Mouse (Mus musculus) forebrain, embryonic 13.5 days (tissue): ENCODE data around the gene Ly75. TPM values are rescaled to one million over a fixed set of nuclear protein-coding genes. Genes with fewer than 3 reads are reported as not detected.

Source experiments
- ATAC-seq: fragments of 200-750 bp; cut with Nextera tagmentation; 2 replicates; pipeline ENCODE4 v1.8.0; 2017
- H3K27ac ChIP-seq: fragments of 300-500 bp; sonication (generic); 2 replicates; pipeline ENCODE4 v1.5.1; 2015; ENCODE audit warnings: inconsistent platforms, mild to moderate bottlenecking, moderate library complexity
- H3K27me3 ChIP-seq: fragments of 300-500 bp; sonication (generic); 2 replicates; pipeline ENCODE4 v1.6.1; 2015; ENCODE audit warnings: mild to moderate bottlenecking, inconsistent platforms
- H3K36me3 ChIP-seq: fragments of 300-500 bp; sonication (generic); 2 replicates; pipeline ENCODE4 v1.6.1; 2015; ENCODE audit warnings: mild to moderate bottlenecking, inconsistent platforms; ENCODE audit not compliant: poor library complexity, severe bottlenecking
- H3K4me1 ChIP-seq: fragments of 300-500 bp; sonication (generic); 2 replicates; pipeline ENCODE4 v1.6.1; 2015; ENCODE audit warnings: inconsistent platforms
- H3K4me2 ChIP-seq: fragments of 300-500 bp; sonication (generic); 2 replicates; pipeline ENCODE4 v1.6.1; 2015; ENCODE audit warnings: inconsistent platforms, mild to moderate bottlenecking, moderate library complexity
- H3K4me3 ChIP-seq: fragments of 300-500 bp; sonication (generic); 2 replicates; pipeline ENCODE4 v1.5.1; 2015; ENCODE audit warnings: mild to moderate bottlenecking, inconsistent platforms
- H3K9ac ChIP-seq: fragments of 300-500 bp; sonication (generic); 2 replicates; pipeline ENCODE4 v1.6.1; 2015; ENCODE audit warnings: mild to moderate bottlenecking, inconsistent platforms
- H3K9me3 ChIP-seq: fragments of 300-500 bp; sonication (generic); replicated peaks from 2 replicates; pipeline ENCODE4 v1.6.1; 2016; ENCODE audit warnings: inconsistent platforms
- WGBS: fragments of 180-500 bp; shearing (Covaris S2); methylation state at CpG from one replicate; pipeline ENCODE4 v1.1.7; 2015; 5-methylcytosine and 5-hydroxymethylcytosine counted together
- polyA plus RNA-seq: library from polyadenylated mRNA; unstranded; fragments of >200 nt; fragmentation: Nextera tagmentation; extraction: Ambion mirVana; gene quantifications from 2 replicates; pipeline ENCODE4 v1.2.1, GENCODE M21; 2015

Ly75 gene
- polyA plus RNA-seq, 1 experiment from 2014 or later: 0.41 TPM

DNA sequence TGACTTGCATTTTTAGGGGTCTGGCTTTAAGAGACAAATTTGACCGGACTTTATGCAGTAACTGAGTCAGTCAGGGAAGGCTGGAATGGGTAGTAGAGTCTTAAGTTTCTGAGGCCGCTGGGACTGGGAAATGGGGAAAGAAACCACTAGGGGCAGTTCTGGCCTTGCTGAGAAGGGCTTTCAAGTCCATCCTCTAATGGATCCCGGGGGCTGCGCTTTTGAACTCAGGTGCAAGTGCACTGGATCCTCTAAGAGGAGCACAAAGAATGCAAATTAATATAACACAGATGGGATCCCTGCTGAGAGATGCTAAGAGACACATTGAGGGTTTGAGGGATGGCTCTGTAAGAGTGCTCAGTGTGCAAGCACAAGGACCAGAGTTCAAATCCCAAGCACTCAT is 91.7 kb downstream of the Ly75 start:
- Histone ChIP-seq H3K9ac (no peak overlapping the region), H3K9me3 (no peaks in the 10 kb centered on the region), H3K36me3 (no peaks in the 10 kb centered on the region), H3K4me2 (no peak overlapping the region), H3K27me3 (no peaks in the 10 kb centered on the region), H3K4me3 (no peak overlapping the region), H3K27ac (no peak overlapping the region), H3K4me1 (no peaks in the 10 kb centered on the region)
- no peak for ATAC-seq
- WGBS: 84% methylated on average over 4 of the region's 4 CpGs

GRCm38 (mm10) chr2:60289451-60289850 is 93.7 kb downstream of the Ly75 start:
- Histone ChIP-seq H3K4me1 (no peaks in the 10 kb centered on the region; the same call in 1 of the 2 replicates), H3K9ac (no peak overlapping the region), H3K27ac (no peak overlapping the region), H3K27me3 (peaks cover 9% of the 10 kb centered on the region), H3K36me3 (no peaks in the 10 kb centered on the region), H3K9me3 (no peaks in the 10 kb centered on the region), H3K4me2 (no peak overlapping the region), H3K4me3 (no peak overlapping the region)
- WGBS: 89% methylated on average over 1 of the region's 1 CpGs
- no peak for ATAC-seq

DNA sequence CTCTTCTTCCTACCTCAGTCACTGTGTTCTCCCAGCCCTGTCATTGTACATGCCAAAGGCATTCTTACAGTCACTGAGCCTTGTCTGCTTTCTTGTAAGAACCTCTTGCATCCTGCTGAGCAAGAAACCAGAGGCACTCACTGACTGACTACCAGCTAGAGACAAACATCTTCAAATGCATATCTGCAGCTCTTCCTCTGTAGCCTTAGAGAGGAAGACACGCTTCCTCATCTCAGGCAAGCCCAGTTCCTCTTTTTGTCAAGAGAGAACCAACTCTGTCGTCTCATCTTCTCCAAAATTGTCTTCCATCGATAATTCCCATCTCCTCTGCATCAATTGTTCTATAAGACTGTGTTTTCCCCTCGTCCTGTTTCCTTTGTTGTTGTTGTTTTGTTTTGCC is 94.5 kb downstream of the Ly75 start:
- WGBS: 82% methylated on average over 4 of the region's 4 CpGs
- Histone ChIP-seq H3K9me3 (no peaks in the 10 kb centered on the region), H3K4me3 (no peak overlapping the region), H3K36me3 (no peaks in the 10 kb centered on the region), H3K4me2 (no peak overlapping the region), H3K27me3 (peaks cover 15% of the 10 kb centered on the region), H3K4me1 (peaks cover 8% of the 10 kb centered on the region), H3K27ac (no peak overlapping the region), H3K9ac (no peak overlapping the region)
- ATAC-seq: no peak

DNA sequence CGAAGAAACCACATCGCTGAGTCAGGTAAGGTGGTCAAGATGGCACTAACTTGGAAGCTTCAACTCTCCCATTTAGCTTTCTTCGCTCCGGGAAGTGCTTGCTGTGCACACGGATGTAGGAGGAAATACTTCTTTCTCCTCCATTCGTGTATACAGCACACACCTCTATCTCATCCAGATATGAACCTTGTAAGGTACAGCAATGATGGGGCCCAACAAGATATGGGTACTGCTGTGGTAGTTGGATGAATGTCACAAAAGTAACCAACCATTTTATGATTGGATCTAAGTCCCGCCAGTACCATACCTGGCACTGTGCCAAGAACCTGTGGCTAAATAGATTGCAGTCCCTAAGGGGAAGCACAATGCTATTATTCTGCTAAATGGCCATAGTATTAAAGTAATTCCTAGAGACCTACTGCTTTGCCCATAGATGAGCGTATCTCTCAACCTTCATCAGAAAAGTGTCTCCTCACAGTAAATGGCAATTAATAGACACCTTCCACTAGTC is 97.9 kb downstream of the Ly75 start:
- Histone ChIP-seq H3K36me3 (no peaks in the 10 kb centered on the region), H3K9me3 (no peaks in the 10 kb centered on the region), H3K4me1 (peaks cover 16% of the 10 kb centered on the region), H3K9ac (no peak overlapping the region), H3K27me3 (peaks cover 17% of the 10 kb centered on the region), H3K4me3 (no peak overlapping the region), H3K27ac (no peak overlapping the region), H3K4me2 (no peak overlapping the region)
- WGBS: 83% methylated on average over 8 of the region's 8 CpGs
- no peak for ATAC-seq

DNA sequence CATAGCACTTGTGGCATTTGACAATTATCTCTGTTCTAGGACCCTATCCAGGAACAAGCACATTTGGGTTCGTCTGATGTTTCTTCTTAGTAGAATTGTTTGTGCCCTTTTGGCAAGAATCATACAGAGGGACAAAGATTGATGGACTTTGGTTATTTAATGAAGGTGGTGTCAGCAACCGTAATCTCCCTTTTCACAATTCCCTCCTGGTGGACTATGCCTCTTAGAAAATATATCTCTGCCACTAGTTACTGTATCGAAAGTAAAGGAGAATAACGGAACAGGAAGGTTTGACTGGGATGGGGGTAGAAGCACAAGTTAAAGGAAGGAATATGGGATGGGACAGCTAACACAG is 98.7 kb downstream of the Ly75 start, which contains the start of gene Cd302:
Gene Cd302 (minus strand): TSS at position 22 of the 355 bp plus-strand sequence.
- H3K4me2 ChIP-seq: peak within 1 kb of the TSS; percentile 92
- WGBS: 66% methylated on average over 4 of the region's 4 CpGs
- ATAC-seq: no peak

GRCm38 (mm10) chr2:60283751-60284466 is 99.2 kb downstream of the Ly75 start:
- Histone ChIP-seq H3K4me3 (peak overlapping the region; percentile 45), H3K4me2 (peak overlapping the region; percentile 92), H3K9me3 (no peaks in the 10 kb centered on the region), H3K4me1 (peaks cover 16% of the 10 kb centered on the region), H3K36me3 (no peaks in the 10 kb centered on the region), H3K27me3 (peaks cover 17% of the 10 kb centered on the region), H3K9ac (peak overlapping the region; percentile 64), H3K27ac (no peak overlapping the region)
- ATAC-seq: peak; percentile 92
- WGBS: 1% methylated on average over 42 of the region's 42 CpGs

More for the DNA sequence above, 98.7 kb downstream of the Ly75 start, which contains the start of gene Cd302:
- Histone ChIP-seq H3K9me3 (no peaks in the 10 kb centered on the region), H3K9ac (peak within 1 kb of the TSS; percentile 64), H3K36me3 (no peaks in the 10 kb centered on the region), H3K4me1 (peaks cover 16% of the 10 kb centered on the region), H3K4me3 (peak within 1 kb of the TSS; percentile 45), H3K27me3 (peaks cover 17% of the 10 kb centered on the region), H3K27ac (no peak within 1 kb of the TSS)

DNA sequence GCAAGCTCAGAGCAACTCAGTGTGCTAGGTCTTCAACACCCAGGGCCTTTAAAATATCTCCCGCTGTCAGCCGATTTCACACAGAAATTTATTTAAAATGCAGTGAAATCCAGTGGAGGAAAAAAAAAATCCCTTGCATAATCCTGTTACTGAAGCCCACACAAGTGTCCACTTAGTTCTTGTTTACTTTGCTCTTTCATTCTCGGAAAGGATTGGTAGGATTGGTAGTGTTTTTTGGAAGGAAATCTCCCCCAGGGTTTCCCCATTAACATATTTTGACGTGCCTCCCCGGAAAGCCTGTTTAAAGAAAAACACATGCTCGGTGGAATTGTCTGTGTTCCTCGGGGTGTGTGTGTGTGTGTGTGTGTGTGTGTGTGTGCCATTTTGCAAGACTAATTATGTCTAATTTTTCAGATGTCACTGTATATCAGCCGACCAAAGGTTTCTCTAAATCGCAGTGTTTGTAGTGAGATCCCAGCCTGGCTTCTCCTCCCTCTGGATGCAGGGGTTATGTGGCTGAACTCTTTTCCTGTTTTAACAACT is 99.8 kb downstream of the Ly75 start:
- Histone ChIP-seq H3K27ac (no peak overlapping the region), H3K9ac (peak overlapping the region; percentile 64), H3K36me3 (no peaks in the 10 kb centered on the region), H3K27me3 (peaks cover 17% of the 10 kb centered on the region), H3K9me3 (no peaks in the 10 kb centered on the region), H3K4me1 (peaks cover 16% of the 10 kb centered on the region), H3K4me2 (peak overlapping the region; percentile 92), H3K4me3 (peak overlapping the region; percentile 45)
- ATAC-seq: no peak
- WGBS: 14% methylated on average over 9 of the region's 9 CpGs

GRCm38 (mm10) chr2:60282625-60283024 is 100.5 kb downstream of the Ly75 start:
- H3K4me3 ChIP-seq: no peak overlapping the region
- no peaks in the 10 kb centered on the region for H3K9me3 ChIP-seq
- WGBS: 75% methylated on average over 4 of the region's 4 CpGs
- H3K36me3 ChIP-seq: no peaks in the 10 kb centered on the region
- H3K27ac ChIP-seq: no peak overlapping the region
- H3K4me2 ChIP-seq: no peak overlapping the region
- H3K27me3 ChIP-seq: peaks cover 17% of the 10 kb centered on the region
- no peak for ATAC-seq
- peaks cover 16% of the 10 kb centered on the region for H3K4me1 ChIP-seq
- H3K9ac ChIP-seq: no peak overlapping the region

- no peak overlapping the region for H3K27ac ChIP-seq
- no peak overlapping the region for H3K4me3 ChIP-seq
- H3K27me3 ChIP-seq: 0 out of 2 replicates have a peak, but pooled peaks cover 2% of the 10 kb centered on the region
- H3K4me1 ChIP-seq: peaks cover 8% of the 10 kb centered on the region
- no peak overlapping the region for H3K4me2 ChIP-seq
- 99% methylated on average over 4 of the region's 4 CpGs for WGBS
- no peaks in the 10 kb centered on the region for H3K9me3 ChIP-seq
- no peaks in the 10 kb centered on the region for H3K36me3 ChIP-seq
- ATAC-seq: no peak
- no peak overlapping the region for H3K9ac ChIP-seq
Observed at GRCm38 (mm10) chr2:60278627-60279026, 104.5 kb downstream of the Ly75 start.

DNA sequence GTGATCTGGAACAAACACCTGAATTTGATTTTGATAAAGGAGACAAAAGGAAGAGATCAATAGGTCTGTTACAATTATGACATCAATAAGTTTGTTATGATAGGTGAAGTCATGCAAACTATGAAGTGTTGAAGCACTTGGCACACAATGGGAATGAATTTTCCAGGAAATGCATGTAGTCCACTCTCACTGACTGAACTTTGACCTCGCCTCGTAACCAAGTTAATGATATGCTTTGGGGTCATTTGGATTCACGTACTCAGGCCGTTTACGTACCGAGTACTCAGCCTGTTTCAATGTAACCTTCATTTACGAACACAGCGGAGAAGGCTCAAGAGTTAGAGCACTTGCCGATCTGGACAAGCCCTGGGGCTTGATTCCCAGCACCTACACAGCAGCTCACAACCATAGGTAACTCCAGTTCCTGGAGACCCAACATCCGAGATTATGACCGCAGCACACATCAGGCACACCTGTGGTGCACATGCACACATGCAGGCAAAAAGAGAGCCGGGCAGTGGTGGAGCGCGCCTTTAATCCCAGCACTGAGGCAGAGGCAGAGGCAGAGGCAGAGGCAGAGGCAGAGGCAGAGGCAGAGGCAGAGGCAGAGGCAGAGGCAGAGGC is 113.1 kb downstream of the Ly75 start:
- Histone ChIP-seq H3K36me3 (no peaks in the 10 kb centered on the region), H3K27ac (no peak overlapping the region), H3K9me3 (no peaks in the 10 kb centered on the region), H3K9ac (no peak overlapping the region), H3K4me1 (no peaks in the 10 kb centered on the region), H3K4me3 (no peak overlapping the region), H3K27me3 (no peaks in the 10 kb centered on the region), H3K4me2 (no peak overlapping the region)
- 96% methylated on average over 14 of the region's 14 CpGs for WGBS
- ATAC-seq: no peak

DNA sequence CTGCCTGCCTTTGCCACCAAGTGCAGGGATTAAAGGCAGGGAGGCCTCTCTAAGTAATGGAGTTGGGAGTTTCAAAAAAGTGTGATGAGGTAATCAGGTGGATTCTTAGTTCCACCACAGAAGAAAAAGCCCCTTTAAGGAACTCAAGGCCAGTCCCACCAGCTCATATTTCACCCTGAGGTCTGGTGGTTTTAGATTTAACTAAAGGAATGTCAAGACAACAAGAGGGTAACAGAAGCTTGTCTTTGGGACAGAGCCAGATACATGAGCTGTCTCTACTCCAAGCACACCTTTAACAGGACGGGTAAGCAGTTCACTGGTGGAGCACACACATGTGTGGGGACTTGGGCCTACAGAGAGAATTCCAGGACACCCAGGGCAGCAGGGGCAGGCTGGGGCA is 115.5 kb downstream of the Ly75 start:
- no peak for ATAC-seq
- no peaks in the 10 kb centered on the region for H3K9me3 ChIP-seq
- no peak overlapping the region for H3K27ac ChIP-seq
- H3K27me3 ChIP-seq: no peaks in the 10 kb centered on the region
- WGBS: 65% methylated on average over 1 of the region's 1 CpGs
- no peak overlapping the region for H3K4me3 ChIP-seq
- no peaks in the 10 kb centered on the region for H3K4me1 ChIP-seq
- H3K4me2 ChIP-seq: no peak overlapping the region
- H3K9ac ChIP-seq: no peak overlapping the region
- H3K36me3 ChIP-seq: no peaks in the 10 kb centered on the region

DNA sequence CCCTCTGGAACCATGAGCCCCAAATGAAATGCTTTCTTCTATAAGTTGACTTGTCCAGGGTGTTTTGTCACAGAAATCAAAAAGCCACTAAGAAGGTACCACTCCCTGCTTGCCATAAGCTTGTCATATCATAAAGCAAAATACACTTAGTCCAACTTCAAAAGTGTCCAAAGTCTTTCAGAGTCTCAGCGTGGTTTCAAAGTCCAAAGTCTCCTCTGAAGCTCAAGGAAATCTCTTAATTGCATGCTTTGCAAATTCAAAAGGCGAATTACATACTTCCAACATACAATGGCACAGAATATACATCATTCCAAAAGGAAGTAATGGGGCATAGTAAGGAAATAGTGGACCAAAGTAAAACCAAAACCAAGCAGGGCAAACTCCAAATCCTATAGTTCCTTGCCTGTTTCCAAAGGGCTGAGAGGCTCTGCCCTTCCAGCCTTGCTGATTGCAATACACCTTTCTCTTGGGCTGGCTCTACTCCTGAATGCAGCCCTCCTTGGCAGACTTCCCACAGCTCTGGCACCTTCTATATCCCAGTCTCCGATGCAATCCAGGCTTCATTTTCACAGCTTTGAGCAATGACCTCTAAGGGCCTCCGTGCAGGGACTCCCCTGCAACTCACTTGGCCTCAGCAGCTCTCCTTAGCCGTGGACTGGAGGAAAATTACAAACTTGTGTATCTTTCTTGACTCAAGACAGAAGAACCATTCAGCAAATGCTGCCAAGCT is 122.3 kb downstream of the Ly75 start:
- Histone ChIP-seq H3K4me2 (no peak overlapping the region), H3K9me3 (no peaks in the 10 kb centered on the region), H3K36me3 (0 out of 2 replicates have a peak, but pooled peaks cover 5% of the 10 kb centered on the region), H3K27me3 (no peaks in the 10 kb centered on the region), H3K4me1 (no peaks in the 10 kb centered on the region), H3K27ac (no peak overlapping the region), H3K9ac (no peak overlapping the region), H3K4me3 (no peak overlapping the region)
- 81% methylated on average over 5 of the region's 5 CpGs for WGBS
- ATAC-seq: no peak
